Mouse (Mus musculus) small intestine, adult 2 months (tissue): ENCODE measurements around the gene Tns3. TPM values are rescaled to one million over a fixed set of nuclear protein-coding genes. Genes with fewer than 3 reads are reported as not detected.
A peak's percentile ranks its signal among the peaks of the same experiment; 100 is the strongest.
"Not testable (repeated sequence)": the region's sequence is repeated elsewhere in the genome, so short reads cannot be mapped to it uniquely, and the experiment has no call there.

Experiments
- H3K27ac ChIP-seq: fragments of 200-500 bp; 2 replicates; pipeline ENCODE4 v1.5.1; 2012; ENCODE audit warnings: low read depth, low read length, control low read depth, inconsistent platforms; ENCODE audit not compliant: insufficient read depth
- H3K27me3 ChIP-seq: fragments of 200-500 bp; 2 replicates; pipeline ENCODE4 v1.6.1; 2012; ENCODE audit warnings: mild to moderate bottlenecking, moderate library complexity, low read length, inconsistent platforms; ENCODE audit not compliant: control insufficient read depth, insufficient read depth
- H3K36me3 ChIP-seq: fragments of 200-500 bp; 2 replicates; pipeline ENCODE4 v1.6.1; 2012; ENCODE audit warnings: mild to moderate bottlenecking, low read length, control low read depth, inconsistent platforms; ENCODE audit not compliant: control insufficient read depth, insufficient read depth
- H3K4me1 ChIP-seq: fragments of 200-500 bp; 2 replicates; pipeline ENCODE4 v1.6.1; 2012; ENCODE audit warnings: low read length, inconsistent platforms, mixed read lengths; ENCODE audit not compliant: control insufficient read depth, insufficient read depth, insufficient read length
- H3K4me3 ChIP-seq: fragments of 200-500 bp; 2 replicates; pipeline ENCODE4 v1.5.1; 2012; ENCODE audit warnings: low read depth, mild to moderate bottlenecking, control low read depth, inconsistent platforms, low read length, moderate library complexity
- CTCF ChIP-seq: fragments of 200-500 bp; IDR thresholded peaks from 2 replicates; pipeline ENCODE4 v1.5.1; 2012; ENCODE audit warnings: low read depth, mild to moderate bottlenecking, control low read depth, inconsistent platforms, low read length, moderate library complexity, mixed read lengths; ENCODE audit not compliant: insufficient replicate concordance, insufficient read length; ENCODE audit errors: extremely low read depth
- POLR2A ChIP-seq: fragments of 200-500 bp; IDR thresholded peaks from 2 replicates; pipeline ENCODE4 v1.6.1; 2012; ENCODE audit warnings: low read depth, mild to moderate bottlenecking, control low read depth, inconsistent platforms, low read length, moderate library complexity
- WGBS: fragments of 180-500 bp; shearing (Covaris S2); methylation state at CpG from one replicate; pipeline ENCODE4 v1.1.7; 2018; 5-methylcytosine and 5-hydroxymethylcytosine counted together
- polyA plus RNA-seq: library from polyadenylated mRNA; depleted of rRNA; stranded (reverse); fragments of >200 nt; gene quantifications from 2 replicates; pipeline ENCODE4 v1.2.3, GENCODE M21; 2012

The Tns3 gene
- polyA plus RNA-seq, 1 experiment, result 24.9 TPM

DNA sequence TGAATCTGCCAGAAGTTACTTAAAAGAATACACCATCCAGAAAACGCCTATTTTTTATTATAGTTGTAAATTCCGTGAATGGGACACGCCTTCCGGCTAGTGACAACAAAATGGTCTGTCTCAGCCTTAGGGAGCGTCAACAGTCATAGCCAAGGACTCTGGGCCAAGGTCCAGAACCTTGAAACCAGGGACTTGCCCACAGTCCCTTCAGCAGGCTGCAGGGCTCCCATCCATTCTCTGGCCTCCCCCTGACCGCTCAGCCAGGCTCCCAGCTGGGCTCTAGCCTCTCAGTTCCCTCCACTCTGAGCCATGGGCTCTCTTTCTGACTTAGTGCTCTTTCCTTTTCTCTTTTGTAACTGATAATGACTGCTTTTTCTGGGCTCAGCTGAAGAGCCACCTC lies 37.6 kb downstream of the Tns3 start:
- peak overlapping the region; percentile 69 for H3K27ac ChIP-seq
- TF ChIP-seq POLR2A (no peak), CTCF (no peak)
- WGBS, result 29% methylated on average over 6 of the region's 6 CpGs
- H3K36me3 ChIP-seq, result no peaks in the 10 kb centered on the region
- peaks cover 56% of the 10 kb centered on the region for H3K4me1 ChIP-seq
- no peak overlapping the region for H3K4me3 ChIP-seq
- no peaks in the 10 kb centered on the region for H3K27me3 ChIP-seq

DNA sequence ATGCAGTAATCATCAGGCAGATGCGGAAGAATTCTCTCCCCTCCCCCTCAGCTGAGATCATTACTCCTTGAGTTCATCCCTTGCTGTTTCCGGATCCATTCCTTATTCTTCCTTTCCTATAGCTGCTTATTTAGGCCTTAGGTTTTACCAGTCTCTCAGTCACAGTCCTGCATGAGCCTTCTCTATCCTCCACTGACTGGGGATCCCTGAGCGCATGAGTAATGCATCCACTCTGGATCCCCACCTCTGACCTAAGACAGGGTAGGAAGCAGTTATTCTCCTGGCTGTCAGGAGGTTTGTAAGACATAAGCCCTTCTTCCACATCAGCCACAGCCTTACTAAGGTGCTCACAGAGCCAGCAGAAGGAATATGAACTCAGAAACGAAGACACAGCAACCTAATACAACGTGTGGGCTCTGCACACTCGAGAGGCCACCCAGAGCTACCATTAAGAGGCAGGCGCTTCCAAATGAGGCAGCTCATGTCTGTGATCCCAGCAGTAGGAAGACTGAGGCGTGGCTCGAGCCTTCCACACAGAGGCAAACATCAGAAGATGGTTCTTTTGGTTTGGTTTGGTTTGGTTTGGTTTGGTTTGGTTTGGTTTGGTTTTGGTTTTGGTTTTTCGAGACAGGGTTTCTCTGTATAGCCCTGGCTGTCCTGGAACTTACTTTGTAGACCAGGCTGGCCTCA lies 38.3 kb downstream of the Tns3 start:
- H3K36me3 ChIP-seq, result no peaks in the 10 kb centered on the region
- TF ChIP-seq POLR2A (no peak), CTCF (no peak)
- no peaks in the 10 kb centered on the region for H3K27me3 ChIP-seq
- H3K4me3 ChIP-seq, result no peak overlapping the region
- peak overlapping the region; percentile 32 for H3K27ac ChIP-seq
- peaks cover 57% of the 10 kb centered on the region for H3K4me1 ChIP-seq
- 76% methylated on average over 10 of the region's 10 CpGs for WGBS

DNA sequence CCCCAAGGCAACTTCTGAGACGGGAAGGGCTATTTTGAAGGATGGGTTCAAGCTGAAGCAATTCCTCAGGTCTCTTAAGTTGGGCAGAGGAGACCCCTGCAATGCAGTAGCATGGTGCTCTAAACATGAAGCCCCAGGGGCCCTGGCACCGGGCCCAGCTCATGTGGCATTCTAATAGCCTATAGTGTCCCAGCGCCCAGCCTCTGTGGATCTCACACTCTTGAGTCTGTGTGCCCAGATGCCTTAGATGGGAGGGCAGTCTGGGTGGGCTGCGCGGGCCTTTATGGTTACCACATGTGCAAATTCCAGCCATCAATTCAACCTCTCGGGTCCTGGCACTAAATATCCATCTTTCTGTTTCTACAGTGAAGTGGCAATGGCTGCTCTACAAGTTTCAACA lies 38.9 kb downstream of the Tns3 start:
- Histone ChIP-seq H3K4me3 (no peak overlapping the region), H3K27ac (no peak overlapping the region), H3K27me3 (no peaks in the 10 kb centered on the region), H3K4me1 (peaks cover 55% of the 10 kb centered on the region), H3K36me3 (no peaks in the 10 kb centered on the region)
- TF ChIP-seq POLR2A, result no peak
- TF ChIP-seq CTCF, result no peak
- 70% methylated on average over 6 of the region's 6 CpGs for WGBS

DNA sequence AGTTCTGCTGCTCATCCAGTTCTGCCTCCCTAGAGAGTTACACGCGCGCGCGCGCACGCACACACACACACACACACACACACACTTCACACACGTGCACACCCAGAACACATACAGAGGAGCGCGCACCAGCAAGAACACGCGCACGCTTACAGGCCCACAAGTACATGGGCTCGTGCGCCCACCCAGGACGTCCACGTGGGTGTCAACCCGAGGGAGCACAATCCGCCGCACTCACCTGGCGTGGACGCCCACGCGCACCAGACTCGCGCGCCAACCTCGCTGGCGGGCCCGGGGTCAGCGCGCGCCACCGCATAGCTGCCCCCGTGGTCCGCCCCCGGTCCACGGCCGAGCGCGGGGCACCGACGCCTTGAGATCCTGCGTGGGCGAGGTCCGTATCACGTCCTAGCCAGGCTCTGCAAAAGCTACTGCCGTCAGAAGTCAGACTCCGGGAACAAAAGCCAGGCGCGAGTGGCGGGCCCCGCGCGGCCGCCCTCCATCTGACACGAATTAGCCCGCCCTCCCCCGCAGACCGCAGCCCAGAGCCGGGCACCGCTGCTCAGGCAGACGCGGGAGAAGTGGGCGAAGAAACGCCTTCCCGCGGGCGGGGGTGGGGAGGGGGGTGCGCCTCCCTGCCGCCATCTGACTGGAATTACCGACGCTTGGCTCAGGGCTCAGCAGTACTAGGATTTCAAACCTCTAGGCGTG lies 40.0 kb downstream of the Tns3 start:
- under 1% methylated on average over 74 of the region's 74 CpGs for WGBS
- H3K27ac ChIP-seq, result peak overlapping the region; percentile 13; the same call in 1 of the 2 replicates
- no peaks in the 10 kb centered on the region for H3K36me3 ChIP-seq
- H3K27me3 ChIP-seq, result no peaks in the 10 kb centered on the region
- H3K4me1 ChIP-seq, result peaks cover 46% of the 10 kb centered on the region
- TF ChIP-seq POLR2A (no peak), CTCF (no peak)
- peak overlapping the region; percentile 69 for H3K4me3 ChIP-seq

DNA sequence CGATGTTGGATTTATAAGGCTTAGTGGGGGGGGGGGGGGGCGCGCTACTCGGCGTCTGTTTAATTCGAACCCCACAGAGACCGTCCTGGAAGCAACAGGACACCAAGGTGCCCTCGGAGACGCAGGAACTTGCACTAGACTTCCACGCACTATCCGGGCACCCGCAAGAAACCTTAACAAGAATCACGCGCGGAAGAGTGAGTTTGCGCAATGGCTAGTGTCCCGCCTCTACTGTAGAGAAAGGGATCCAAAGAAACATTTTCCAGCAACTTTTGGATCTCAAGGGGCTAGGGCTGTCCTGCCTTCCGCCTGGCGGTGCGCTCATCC lies 40.5 kb downstream of the Tns3 start:
- H3K36me3 ChIP-seq, result no peaks in the 10 kb centered on the region
- peak overlapping the region; percentile 13; the same call in 1 of the 2 replicates for H3K27ac ChIP-seq
- TF ChIP-seq CTCF (0 out of 2 replicates have a peak, but pooled peaks have one; percentile 6), POLR2A (no peak)
- 4% methylated on average over 20 of the region's 20 CpGs for WGBS
- H3K27me3 ChIP-seq, result no peaks in the 10 kb centered on the region
- H3K4me3 ChIP-seq, result peak overlapping the region; percentile 69
- peaks cover 42% of the 10 kb centered on the region for H3K4me1 ChIP-seq

DNA sequence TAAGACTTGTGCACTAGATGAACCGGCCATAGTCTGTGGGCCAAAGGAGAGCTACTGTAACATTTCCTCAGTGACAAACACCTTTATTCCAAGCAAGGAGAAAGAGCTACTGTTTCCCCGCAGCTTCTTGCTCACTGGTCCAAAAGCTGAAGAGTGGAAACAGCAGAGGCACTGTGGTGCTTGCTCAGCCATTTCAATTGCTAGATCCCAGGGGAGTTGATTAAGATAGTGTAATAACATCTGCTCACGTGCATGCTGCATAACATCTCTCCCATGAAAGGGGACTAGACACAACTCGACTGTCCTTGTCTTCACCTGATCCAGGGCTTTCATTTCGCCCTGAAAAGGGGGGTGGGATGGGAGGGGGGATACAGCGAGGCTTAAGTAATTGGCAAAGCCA lies 41.7 kb downstream of the Tns3 start:
- no peak for TF ChIP-seq CTCF
- no peak for TF ChIP-seq POLR2A
- Histone ChIP-seq H3K4me3 (no peak overlapping the region), H3K36me3 (no peaks in the 10 kb centered on the region), H3K4me1 (peaks cover 37% of the 10 kb centered on the region), H3K27me3 (no peaks in the 10 kb centered on the region), H3K27ac (no peak overlapping the region)
- 27% methylated on average over 6 of the region's 6 CpGs for WGBS

DNA sequence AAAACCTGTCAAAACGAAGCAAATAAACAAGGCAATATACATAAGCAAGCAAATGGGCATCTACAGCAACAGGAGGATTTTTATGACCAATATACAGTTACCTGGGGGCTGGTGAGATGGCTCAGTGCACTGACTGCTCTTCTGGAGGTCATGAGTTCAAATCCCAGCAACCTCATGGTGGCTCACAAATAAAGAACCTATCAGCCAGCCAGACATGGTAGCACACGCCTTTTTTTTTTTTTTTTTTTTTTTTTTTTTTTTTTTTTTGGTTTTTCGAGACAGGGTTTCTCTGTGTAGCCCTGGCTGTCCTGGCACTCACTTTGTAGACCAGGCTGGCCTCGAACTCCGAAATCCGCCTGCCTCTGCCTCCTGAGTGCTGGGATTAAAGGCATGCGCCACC lies 45.2 kb downstream of the Tns3 start:
- H3K36me3 ChIP-seq, H3K27me3 ChIP-seq, H3K27ac ChIP-seq, H3K4me3 ChIP-seq: not testable (repeated sequence)
- WGBS, result 77% methylated on average over 7 of the region's 7 CpGs
- H3K4me1 ChIP-seq, result peaks cover 24% of the 10 kb centered on the region; the same call in 1 of the 2 replicates
